Comparison of ENCODE assay signal across 7 mouse cellular contexts in the genomic region with DNA sequence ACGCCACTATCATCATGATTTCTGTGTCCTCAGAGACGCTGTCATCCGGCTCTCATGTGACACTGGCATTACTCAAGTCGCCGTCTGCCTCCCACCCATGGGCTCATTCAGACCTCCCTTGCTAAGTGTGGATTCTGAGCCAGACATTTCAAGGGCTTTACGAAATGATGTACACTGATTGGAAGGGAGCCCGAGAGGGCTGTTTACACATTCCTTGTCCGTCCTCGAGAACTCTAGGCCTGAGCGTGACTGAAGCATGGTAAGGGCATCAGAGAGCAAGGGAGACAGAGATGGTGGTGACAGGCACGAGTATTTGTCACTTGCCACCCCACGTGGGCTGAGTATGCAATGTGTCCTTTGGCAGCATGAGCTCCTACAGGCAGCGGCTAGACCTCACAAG. TPM values are rescaled to one million over a fixed set of nuclear protein-coding genes. Genes with fewer than 3 reads are reported as not detected.
DNase-seq lines count a peak whose midpoint lies in the region; ATAC-seq and TF ChIP-seq lines count a peak whose summit lies in the region.

No protein-coding gene starts in this region.

- H3K27me3 ChIP-seq in limb, embryonic 14.5 days (ENCODE audit: control insufficient read depth, insufficient read depth, low read length), result no peaks in the 10 kb centered on the region
- no peaks in the 10 kb centered on the region for H3K27me3 ChIP-seq in limb, embryonic 10.5 days (ENCODE audit: low read depth, poor library complexity, severe bottlenecking)

- no peaks in the 10 kb centered on the region for H3K36me3 ChIP-seq in limb, embryonic 14.5 days (ENCODE audit: control insufficient read depth, insufficient read depth, low read length)
- no peaks in the 10 kb centered on the region for H3K36me3 ChIP-seq in limb, embryonic 10.5 days

- no peak for TF ChIP-seq POLR2A in limb, embryonic 14.5 days (IDR thresholded peaks at IDR 0.05; ENCODE audit: borderline replicate concordance, extremely low read depth, insufficient read depth, insufficient read length)
- no peak for TF ChIP-seq POLR2A in brain, embryonic 14.5 days (IDR thresholded peaks at IDR 0.05; ENCODE audit: borderline replicate concordance, extremely low read depth, insufficient read depth, insufficient read length, poor library complexity, severe bottlenecking)

- intact Hi-C loops in heart, postnatal 10 days (cut with DNase I), result loop anchor here (5.0 kb wide), 1 partner anchor 135 kb away; no protein-coding TSS in a partner anchor

- no peaks in the 10 kb centered on the region for H3K9me3 ChIP-seq in limb, embryonic 14.5 days (ENCODE audit: control insufficient read depth, low read length)
- H3K9me3 ChIP-seq in limb, embryonic 10.5 days (replicated peaks), result no peaks in the 10 kb centered on the region

- H3K4me1 ChIP-seq in limb, embryonic 14.5 days (ENCODE audit: control insufficient read depth, insufficient read depth, low read length), result 0 out of 2 replicates have a peak, but pooled peaks cover 3% of the 10 kb centered on the region
- H3K4me1 ChIP-seq in limb, embryonic 10.5 days, result peaks cover 8% of the 10 kb centered on the region; the same call in 1 of the 2 replicates

- DNase-seq in limb, embryonic 14.5 days (ENCODE audit: low spot score), result peak; percentile 5
- DNase-seq in limb, embryonic 10.5 days (ENCODE audit: low spot score), result no peak
- peak; percentile 52 for DNase-seq in brain, embryonic 14.5 days (ENCODE audit: low read depth)
- peak; percentile 76 to 82 for DNase-seq in heart, postnatal 10 days
- peak; percentile 45 to 52 for DNase-seq in right cerebral cortex, postnatal 36 days (ENCODE audit: low spot score in 2 of 2)
- DNase-seq in cerebellum, postnatal 4 days (ENCODE audit: low spot score in 2 of 2), result no peak
- DNase-seq in urinary bladder, adult 2 months (ENCODE audit: low spot score), result no peak

- no peak overlapping the region for H3K4me2 ChIP-seq in limb, embryonic 14.5 days (replicated peaks; ENCODE audit: low read depth, low read length, severe bottlenecking)

- H3K4me3 ChIP-seq in limb, embryonic 14.5 days (replicated peaks; ENCODE audit: low read length), result no peak overlapping the region
- no peak overlapping the region for H3K4me3 ChIP-seq in limb, embryonic 10.5 days

- ATAC-seq in limb, embryonic 14.5 days (ENCODE audit: low FRiP score, low read depth), result no peak

- no peak for TF ChIP-seq CTCF in brain, embryonic 14.5 days (IDR thresholded peaks at IDR 0.05; ENCODE audit: borderline replicate concordance, extremely low read depth, insufficient read depth, insufficient read length)

- WGBS in limb, embryonic 14.5 days, result 68% methylated on average over 13 of the region's 13 CpGs
- WGBS in limb, embryonic 10.5 days, result 76% methylated on average over 13 of the region's 13 CpGs

- no peak overlapping the region for H3K9ac ChIP-seq in limb, embryonic 14.5 days (ENCODE audit: low read depth, low read length, severe bottlenecking)

- no peak overlapping the region for H3K27ac ChIP-seq in limb, embryonic 14.5 days (replicated peaks; ENCODE audit: low read depth, low read length)
- no peak overlapping the region for H3K27ac ChIP-seq in limb, embryonic 10.5 days

RNA-seq across cellular contexts. Expression of a gene that starts 49.0 kb away (rescaled TPM):
- 34.9 and 37.8 TPM in 2 replicates for polyA plus RNA-seq in limb, embryonic 14.5 days (2012; rRNA removed)
- 66.9 and 76.1 TPM in 2 replicates for polyA plus RNA-seq in limb, embryonic 14.5 days (2014; fragmentation: Nextera tagmentation; extraction: Ambion mirVana)
- 35.0 and 43.7 TPM in 2 replicates for polyA plus RNA-seq in limb, embryonic 10.5 days (2016; fragmentation: Nextera tagmentation; extraction: Ambion mirVana)
- polyA plus RNA-seq in brain, embryonic 14.5 days (2012; rRNA removed), result 42.0 and 50.3 TPM in 2 replicates
- 10 to 100 TPM; 45.6 to 51.4 TPM for total RNA-seq in heart, postnatal 10 days (2021)
- 57.3 and 74.4 TPM in 2 replicates for polyA plus RNA-seq in urinary bladder, adult 2 months (2012; rRNA removed)

Comparison
In these comparisons a context has a peak if more than half of its experiments do, and no peak if none do; other contexts are left out.
1. DNase-seq: peak in limb, embryonic 14.5 days (single experiment), brain, embryonic 14.5 days (single experiment), heart, postnatal 10 days (2 of 2) and right cerebral cortex, postnatal 36 days (2 of 2); none in limb, embryonic 10.5 days (single experiment), cerebellum, postnatal 4 days (0 of 2) and urinary bladder, adult 2 months (single experiment).